Mouse (Mus musculus): ENCODE results near the gene Adam1a.

DNA sequence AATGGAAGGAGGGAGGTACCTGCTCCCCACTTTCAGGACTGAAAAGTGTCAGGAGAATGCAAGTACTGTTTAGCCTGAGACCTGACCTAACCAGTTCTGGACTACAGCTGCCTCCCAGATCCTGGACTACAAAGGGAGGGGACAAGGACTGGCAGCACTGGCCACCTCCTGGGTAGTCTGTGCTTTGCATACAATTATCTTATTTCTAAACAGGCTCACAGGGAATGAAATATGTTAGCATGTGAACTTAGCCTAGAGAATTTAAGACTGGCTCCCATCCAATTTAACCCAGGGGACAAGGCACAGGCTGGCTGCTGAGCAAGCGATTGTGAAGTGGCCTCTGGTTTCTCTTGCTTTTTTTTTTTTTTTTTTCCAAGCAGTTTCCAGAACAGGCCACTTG, 25.5 kb upstream of the Adam1a start:
- TF ChIP-seq CTCF (IDR thresholded peaks at IDR 0.05; ENCODE audit: low read depth) (no peak), EP300 (optimal IDR thresholded peaks at IDR 0.05) (no peak)
